Mouse (Mus musculus): ENCODE measurements around the gene Lrrc66.

Gene Lrrc66

DNA sequence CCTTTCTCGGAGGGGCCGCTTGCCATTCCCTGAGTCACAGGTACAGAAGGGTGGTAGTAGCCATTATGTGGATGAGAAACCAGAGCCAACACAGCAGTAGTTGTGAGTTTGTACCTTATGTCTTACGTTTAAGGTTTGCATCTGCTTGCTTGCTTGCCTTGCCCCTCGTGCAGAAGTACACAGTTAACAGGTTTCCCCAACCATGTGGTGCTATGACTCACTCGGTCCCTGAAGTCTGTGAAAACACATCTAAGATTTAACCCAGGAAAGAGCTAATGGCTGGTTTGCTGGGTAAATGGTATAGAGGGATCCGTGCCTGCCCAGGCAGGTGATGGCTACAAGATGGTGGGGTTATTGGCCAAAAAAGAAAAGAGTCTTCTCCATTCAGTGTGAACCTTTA is 73.6 kb downstream of the Lrrc66 start:
- DNase-seq (ENCODE audit: low spot score in 2 of 2): no peak

GRCm38 (mm10) chr5:73556733-73557425 is 75.4 kb downstream of the Lrrc66 start:
- no peak for DNase-seq (ENCODE audit: low spot score in 2 of 2)

Data from spleen, postnatal 14 days (tissue).